Mouse (Mus musculus) left cerebral cortex, adult 2 months (tissue): Measurements from ENCODE around the gene Anapc15-ps. TPM values are rescaled to one million over a fixed set of nuclear protein-coding genes. Genes with fewer than 3 reads are reported as not detected.
A peak's percentile ranks its signal among the peaks of the same experiment; 100 is the strongest.

ENCODE experiments used
- DNase-seq, 2 experiments: peaks; one replicate each; pipeline ENCODE4 v3.0.0; 2021 to 2022; ENCODE audit warnings: low spot score in 2 of 2, mixed read lengths in 1 of 2; ENCODE audit errors: extremely low spot score in 1 of 2
- H3K27ac ChIP-seq: fragments of 200-600 bp; 2 replicates; pipeline ENCODE4 v1.8.1; 2022
- H3K4me3 ChIP-seq: fragments of 200-600 bp; 2 replicates; pipeline ENCODE4 v1.8.1; 2022
- CTCF ChIP-seq: fragments of 200-600 bp; IDR thresholded peaks from 2 replicates; pipeline ENCODE4 v1.8.1; 2022; ENCODE audit warnings: antibody characterized with exemption, mild to moderate bottlenecking, moderate library complexity
- intact Hi-C: fragments of 180-260 bp; cut with DNase I; formaldehyde crosslinking; loops from one replicate; pipeline ENCODE4 v1.15.1; 2025
- total RNA-seq, 2 experiments: library from RNA; stranded (reverse); gene quantifications; 2 replicates each; pipeline ENCODE4 v1.2.3; 2021

Anapc15-ps gene
- total RNA-seq, 2 experiments from 2014 or later, result not detected

- Histone ChIP-seq H3K4me3 (no peak overlapping the region), H3K27ac (peak overlapping the region; percentile 83)
- intact Hi-C loops, result loop anchor here (2.0 kb wide), 3 partner anchors 81 to 143 kb away; no protein-coding TSS in a partner anchor
- no peak for DNase-seq
- TF ChIP-seq CTCF, result no peak
Measured at GRCm38 (mm10) chr10:95705747-95706146, 32.5 kb upstream of the Anapc15-ps start.

- no peak for TF ChIP-seq CTCF
- Histone ChIP-seq H3K27ac (no peak overlapping the region; the same call in 1 of the 2 replicates), H3K4me3 (no peak overlapping the region)
- no peak for DNase-seq
- intact Hi-C loops, result loop anchor here (1.0 to 2.0 kb wide), 3 partner anchors 34 to 142 kb away; no protein-coding TSS in a partner anchor
Measured at GRCm38 (mm10) chr10:95704847-95705246, 31.6 kb upstream of the Anapc15-ps start.

- TF ChIP-seq CTCF, result no peak
- Histone ChIP-seq H3K4me3 (no peak overlapping the region), H3K27ac (no peak overlapping the region)
- no peak for DNase-seq
- intact Hi-C loops, result loop anchor here (1.0 to 2.0 kb wide), 3 partner anchors 32 to 141 kb away; no protein-coding TSS in a partner anchor
Measured at GRCm38 (mm10) chr10:95703730-95704129, 30.5 kb upstream of the Anapc15-ps start.

- Histone ChIP-seq H3K27ac (no peak overlapping the region), H3K4me3 (no peak overlapping the region)
- intact Hi-C loops, result no loop called here
- TF ChIP-seq CTCF, result no peak
- DNase-seq, result no peak
Measured at GRCm38 (mm10) chr10:95700422-95700821, 27.2 kb upstream of the Anapc15-ps start.

- no peak overlapping the region for H3K4me3 ChIP-seq
- intact Hi-C loops, result no loop called here
- no peak for TF ChIP-seq CTCF
- no peak for DNase-seq
- no peak overlapping the region for H3K27ac ChIP-seq
Measured at GRCm38 (mm10) chr10:95698920-95699714, 25.9 kb upstream of the Anapc15-ps start.

GRCm38 (mm10) chr10:95696253-95696641 is 23.0 kb upstream of the Anapc15-ps start:
- no peak for DNase-seq
- intact Hi-C loops, result no loop called here
- TF ChIP-seq CTCF, result no peak

GRCm38 (mm10) chr10:95695603-95696252 is 22.5 kb upstream of the Anapc15-ps start:
- H3K4me3 ChIP-seq, result no peak overlapping the region
- H3K27ac ChIP-seq, result no peak overlapping the region
- no peak for DNase-seq
- TF ChIP-seq CTCF, result no peak
- intact Hi-C loops, result no loop called here

More at GRCm38 (mm10) chr10:95696253-95696641, 23.0 kb upstream of the Anapc15-ps start:
- Histone ChIP-seq H3K4me3 (no peak overlapping the region), H3K27ac (no peak overlapping the region)

GRCm38 (mm10) chr10:95694559-95695251 is 21.5 kb upstream of the Anapc15-ps start:
- no peak overlapping the region for H3K27ac ChIP-seq
- DNase-seq, result no peak
- TF ChIP-seq CTCF, result no peak
- intact Hi-C loops, result no loop called here
- H3K4me3 ChIP-seq, result no peak overlapping the region

GRCm38 (mm10) chr10:95691347-95691746 is 18.1 kb upstream of the Anapc15-ps start:
- Histone ChIP-seq H3K4me3 (no peak overlapping the region), H3K27ac (no peak overlapping the region)
- no peak for DNase-seq
- intact Hi-C loops, result no loop called here
- TF ChIP-seq CTCF, result no peak

- no peak overlapping the region for H3K27ac ChIP-seq
- no peak for DNase-seq
- intact Hi-C loops, result no loop called here
- TF ChIP-seq CTCF, result no peak
- no peak overlapping the region for H3K4me3 ChIP-seq
Measured at GRCm38 (mm10) chr10:95689833-95690232, 16.6 kb upstream of the Anapc15-ps start.

- no peak overlapping the region for H3K4me3 ChIP-seq
- intact Hi-C loops, result no loop called here
- no peak for DNase-seq
- no peak for TF ChIP-seq CTCF
- no peak overlapping the region for H3K27ac ChIP-seq
Measured at GRCm38 (mm10) chr10:95689058-95689457, 15.8 kb upstream of the Anapc15-ps start.

GRCm38 (mm10) chr10:95687558-95688141 is 14.4 kb upstream of the Anapc15-ps start:
- intact Hi-C loops, result no loop called here
- DNase-seq, result no peak
- H3K27ac ChIP-seq, result no peak overlapping the region
- no peak overlapping the region for H3K4me3 ChIP-seq
- TF ChIP-seq CTCF, result no peak
